Mouse (Mus musculus) embryo, embryonic 10 days (tissue): ENCODE data around the gene Casp9.
A peak's percentile ranks its signal among the peaks of the same experiment; 100 is the strongest.
"Not testable (repeated sequence)": the region's sequence is repeated elsewhere in the genome, so short reads cannot be mapped to it uniquely, and the experiment has no call there.

Experiments used
- DNase-seq: peaks from one replicate; pipeline ENCODE4 v3.0.0-alpha.2; 2015; ENCODE audit warnings: low spot score

Gene Casp9

DNA sequence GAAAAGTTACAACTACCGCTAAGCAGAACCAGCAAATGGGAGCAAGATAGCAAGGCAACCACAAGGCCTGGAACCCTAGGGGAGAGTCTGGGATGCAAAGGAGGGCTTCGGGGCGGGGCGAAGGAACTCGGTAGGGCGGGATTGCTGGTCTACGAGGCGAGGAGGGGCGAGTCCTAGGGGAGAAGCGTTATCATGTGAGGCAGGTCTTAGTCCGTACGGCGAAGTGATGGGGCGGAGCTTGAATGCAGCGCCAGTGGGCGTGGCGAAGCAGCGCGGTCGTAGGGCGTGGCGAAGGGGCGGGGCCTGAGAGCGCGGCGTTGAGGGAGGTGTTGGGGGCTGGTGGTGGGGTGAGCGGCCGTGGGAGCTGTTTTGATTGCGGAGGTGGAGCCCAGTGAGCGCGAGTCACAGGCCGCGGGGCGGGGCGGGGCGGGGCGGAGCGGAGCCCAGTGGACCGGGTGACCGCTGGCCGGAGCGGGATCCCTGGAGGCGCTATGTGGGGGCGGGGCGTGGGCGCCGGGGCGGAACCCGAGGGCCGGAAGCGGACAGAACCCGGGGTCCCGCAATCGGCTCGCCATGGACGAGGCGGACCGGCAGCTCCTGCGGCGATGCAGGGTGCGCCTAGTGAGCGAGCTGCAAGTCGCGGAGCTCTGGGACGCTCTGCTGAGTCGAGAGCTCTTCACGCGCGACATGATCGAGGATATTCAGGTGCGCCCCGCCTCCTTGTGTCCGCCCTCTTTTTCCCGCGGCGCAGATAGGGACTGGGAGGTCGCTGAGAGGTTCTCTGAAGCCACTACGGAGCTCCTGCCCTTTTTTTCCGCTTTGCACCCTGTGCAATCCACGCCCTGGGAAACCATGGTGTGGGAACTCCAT, at the start of gene Casp9:
Gene Casp9 (plus strand): TSS at position 331 of the 870 bp plus-strand sequence.
- peak; percentile 100 for DNase-seq

DNA sequence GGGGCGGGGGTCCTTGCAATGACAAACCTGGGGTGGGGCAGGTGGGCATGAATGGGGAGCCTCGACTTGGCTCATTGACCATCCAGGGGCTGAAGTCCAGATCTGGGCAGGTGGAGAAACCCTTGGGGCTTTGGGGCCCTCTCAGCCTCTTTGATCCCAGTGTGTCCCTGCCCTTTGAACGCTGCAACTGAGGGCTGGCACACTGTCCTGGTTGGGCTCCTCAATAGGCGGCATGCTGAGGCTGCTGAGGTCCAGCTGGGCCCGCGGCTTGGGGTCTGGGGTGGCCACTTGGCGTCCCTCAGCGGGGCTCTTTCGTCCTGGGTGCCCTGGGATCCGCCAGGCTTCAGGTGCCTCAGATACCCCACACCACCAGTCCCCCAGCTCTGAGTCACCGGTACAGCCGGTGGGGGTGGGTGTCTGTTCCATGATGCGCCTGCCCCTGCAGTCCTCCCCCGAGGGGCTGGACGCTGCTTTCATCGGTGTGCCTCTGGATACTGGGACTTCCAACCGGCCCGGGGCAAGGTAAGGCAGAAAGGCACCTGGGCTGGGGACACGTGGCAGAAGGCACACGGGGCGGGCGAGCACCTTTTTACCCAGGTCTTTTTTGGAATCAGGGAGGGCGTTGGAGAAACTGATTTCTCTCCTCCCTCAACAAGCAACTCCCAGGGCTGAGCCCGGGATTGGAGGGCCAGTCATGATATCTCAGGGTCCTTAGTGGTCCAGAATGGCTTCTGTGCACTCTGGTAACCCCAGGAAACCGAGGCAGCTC, 46.6 kb upstream of the Casp9 start, which contains the start of gene Agmat:
Gene Agmat (plus strand): TSS at position 95 of the 769 bp plus-strand sequence.
- no peak for DNase-seq

DNA sequence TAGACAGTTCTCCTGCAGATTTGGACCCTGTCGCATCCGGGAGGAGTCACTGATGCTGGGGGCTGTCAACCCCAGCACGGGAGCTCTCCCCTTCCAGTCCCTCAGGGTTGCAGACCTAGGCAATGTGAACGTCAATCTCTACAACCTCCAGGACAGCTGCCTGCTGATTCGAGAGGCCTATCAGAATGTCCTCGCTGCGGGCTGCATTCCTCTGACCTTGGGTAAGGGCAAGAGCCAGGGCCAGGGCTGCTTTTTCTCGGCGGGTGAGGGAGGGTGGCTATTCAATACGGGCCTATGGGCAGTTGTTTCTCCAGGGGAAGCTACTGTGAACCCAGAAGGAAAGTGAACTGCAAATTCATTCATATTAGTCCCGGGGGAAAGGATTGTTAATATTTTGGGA, 43.9 kb upstream of the Casp9 start:
- no peak for DNase-seq

GRCm38 (mm10) chr4:141750826-141751225, 42.6 kb upstream of the Casp9 start:
- DNase-seq: no peak

DNA sequence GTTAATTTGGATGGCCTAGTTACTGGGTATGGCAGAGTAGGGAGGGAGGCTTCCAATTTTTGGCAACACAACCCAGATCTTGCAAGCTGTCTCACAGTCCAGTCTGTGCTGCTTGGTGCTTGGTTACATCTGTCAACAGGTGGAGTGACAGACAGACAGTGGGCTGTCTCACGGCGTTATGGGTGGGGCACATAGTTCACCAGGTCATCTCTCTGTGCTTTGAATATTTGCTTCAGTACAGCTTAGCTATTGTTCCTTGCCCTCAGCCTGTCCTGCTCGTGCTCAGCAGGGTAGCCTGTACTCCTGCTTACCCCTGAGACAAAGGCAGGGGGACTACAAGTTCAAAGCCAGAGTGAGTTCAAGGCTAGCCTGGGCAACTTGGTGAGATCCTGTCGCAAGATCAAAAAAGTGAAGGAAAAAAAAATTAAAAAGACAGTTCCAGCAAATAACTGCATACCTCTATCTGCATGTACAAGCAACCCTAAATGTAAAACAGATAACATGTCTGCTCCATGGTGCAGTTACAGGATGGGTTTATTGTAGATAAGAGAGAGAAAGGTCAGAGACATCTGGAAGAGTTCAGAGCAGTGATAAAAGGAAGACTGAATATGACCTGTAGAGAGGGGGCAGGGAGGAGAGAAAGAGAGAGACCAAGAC, 41.9 kb upstream of the Casp9 start:
- no peak for DNase-seq

DNA sequence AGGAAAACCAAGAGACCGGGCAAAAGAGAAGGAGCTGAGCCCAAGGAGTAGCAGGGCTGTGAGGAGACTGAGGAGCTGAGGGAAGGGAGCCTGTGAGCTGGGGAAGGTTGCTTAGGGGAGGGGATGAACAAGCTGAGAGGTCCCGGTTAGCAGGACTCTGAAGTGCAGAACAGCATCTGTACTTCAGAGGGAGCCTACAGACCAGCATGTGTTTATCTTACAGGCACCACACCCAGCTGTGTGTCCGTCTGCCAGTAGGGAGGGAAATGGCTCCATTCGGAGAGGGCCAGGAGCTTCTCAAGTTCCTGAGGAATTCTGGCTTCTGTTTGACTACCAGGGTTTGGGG, 41.4 kb upstream of the Casp9 start:
- DNase-seq: peak; percentile 60

DNA sequence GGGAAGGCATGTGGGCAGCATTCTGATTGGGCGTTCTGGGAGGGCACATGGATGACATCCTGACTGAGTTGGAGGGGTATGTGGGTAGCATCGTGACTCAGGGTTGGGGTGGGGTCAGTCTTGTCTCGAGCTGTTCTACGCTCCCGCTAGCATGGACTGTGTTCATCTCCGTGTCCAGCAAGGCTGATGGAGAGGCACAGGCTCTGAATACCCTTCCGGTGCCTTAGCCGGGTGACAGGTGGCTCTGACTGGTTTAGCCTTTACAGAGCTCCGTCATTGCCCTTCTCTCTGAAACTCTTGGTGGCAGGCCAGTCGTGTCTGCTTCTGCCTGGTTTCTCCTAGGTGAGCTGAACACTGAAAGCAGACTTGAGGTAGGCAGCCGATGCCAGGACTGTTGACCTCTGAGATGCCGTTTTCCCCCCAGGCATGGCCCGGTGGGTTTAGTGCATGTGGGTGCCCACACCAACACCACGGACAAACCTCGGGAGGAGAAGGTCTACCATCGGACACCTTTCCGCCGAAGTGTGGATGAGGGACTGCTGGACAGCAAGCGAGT, 38.0 kb upstream of the Casp9 start:
- no peak for DNase-seq

DNA sequence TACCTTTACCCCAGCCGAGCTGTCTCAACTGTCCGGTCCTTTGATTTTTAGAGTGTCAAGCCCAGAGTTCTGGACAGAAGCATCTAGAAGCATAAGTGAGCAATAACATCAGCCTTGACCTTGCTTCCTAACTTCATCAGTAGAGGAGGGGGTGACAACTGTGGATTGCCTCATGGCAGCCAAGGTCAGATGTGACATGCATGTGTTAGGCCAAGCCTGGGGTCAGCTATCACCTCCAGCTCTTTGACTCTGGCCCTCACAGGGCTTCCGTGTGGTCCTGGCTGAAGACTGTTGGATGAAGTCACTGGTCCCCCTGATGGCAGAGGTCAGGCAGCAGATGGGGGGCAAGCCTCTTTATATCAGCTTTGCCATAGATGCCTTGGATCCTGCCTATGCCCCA, 36.3 kb upstream of the Casp9 start:
- no peak for DNase-seq

GRCm38 (mm10) chr4:141758874-141759542, 34.4 kb upstream of the Casp9 start:
- no peak for DNase-seq

DNA sequence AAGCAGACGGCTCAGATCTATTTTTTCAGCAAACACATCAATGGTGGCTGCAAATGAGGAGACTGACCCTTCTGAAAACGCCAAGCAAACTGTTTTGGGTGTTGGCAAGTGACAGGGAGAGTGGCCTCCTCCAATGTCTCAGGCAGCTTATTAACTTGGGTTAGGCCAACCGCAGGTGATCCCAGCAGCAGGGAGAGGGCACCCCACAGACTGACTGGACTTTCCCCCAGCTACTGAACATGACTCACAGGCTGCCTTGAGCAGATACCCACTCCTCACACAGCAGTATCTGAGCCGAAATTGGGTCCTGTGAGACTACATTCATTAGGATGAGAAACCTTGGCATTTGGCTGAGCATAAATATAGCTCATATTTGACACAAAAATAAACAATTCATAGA, 32.5 kb upstream of the Casp9 start:
- no peak for DNase-seq

- no peak for DNase-seq
Observed at GRCm38 (mm10) chr4:141762102-141762598, 31.3 kb upstream of the Casp9 start.

DNA sequence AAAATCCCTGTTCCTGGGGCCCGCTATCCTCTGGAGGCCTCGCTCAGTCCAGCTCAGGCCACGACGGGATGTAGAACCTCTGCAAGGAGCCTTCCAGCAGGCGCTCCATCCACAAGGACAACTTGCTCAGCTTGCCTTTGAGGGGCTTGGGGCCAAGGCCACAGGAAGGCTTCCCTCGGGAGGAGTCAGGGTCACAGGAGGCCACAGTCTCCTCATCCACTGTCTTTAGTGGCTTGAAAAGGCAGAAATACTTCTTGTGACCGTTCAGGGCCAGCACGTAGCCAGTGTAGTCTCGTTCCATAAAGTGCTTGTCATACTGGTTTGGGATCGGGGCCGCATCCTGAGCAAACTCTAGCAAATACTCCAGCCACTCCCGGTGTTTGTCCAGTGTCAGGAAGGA, 29.9 kb upstream of the Casp9 start:
- no peak for DNase-seq

DNA sequence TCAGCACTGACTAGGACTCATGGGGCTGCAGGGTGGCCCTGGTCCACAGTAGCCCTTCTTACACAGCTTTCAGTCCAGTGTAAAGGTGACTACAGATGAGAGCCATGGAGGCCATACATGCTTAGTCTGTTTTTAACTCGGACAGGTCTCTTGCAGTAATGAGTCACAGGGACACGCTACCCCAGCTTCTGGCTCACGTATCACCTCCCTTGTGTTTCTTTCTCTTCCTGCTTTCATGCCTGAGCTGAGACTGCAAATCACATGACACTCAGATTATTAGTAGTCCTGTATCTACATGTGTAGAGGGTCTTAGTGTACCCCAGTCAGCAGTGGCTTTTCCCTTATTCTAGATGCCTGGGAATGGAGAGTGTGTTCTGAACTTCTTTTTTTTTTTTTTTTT, 28.4 kb upstream of the Casp9 start:
- DNase-seq: no peak

GRCm38 (mm10) chr4:141766316-141766667, 27.1 kb upstream of the Casp9 start:
- no peak for DNase-seq

- no peak for DNase-seq
Observed at GRCm38 (mm10) chr4:141766668-141767352, 26.6 kb upstream of the Casp9 start.

DNA sequence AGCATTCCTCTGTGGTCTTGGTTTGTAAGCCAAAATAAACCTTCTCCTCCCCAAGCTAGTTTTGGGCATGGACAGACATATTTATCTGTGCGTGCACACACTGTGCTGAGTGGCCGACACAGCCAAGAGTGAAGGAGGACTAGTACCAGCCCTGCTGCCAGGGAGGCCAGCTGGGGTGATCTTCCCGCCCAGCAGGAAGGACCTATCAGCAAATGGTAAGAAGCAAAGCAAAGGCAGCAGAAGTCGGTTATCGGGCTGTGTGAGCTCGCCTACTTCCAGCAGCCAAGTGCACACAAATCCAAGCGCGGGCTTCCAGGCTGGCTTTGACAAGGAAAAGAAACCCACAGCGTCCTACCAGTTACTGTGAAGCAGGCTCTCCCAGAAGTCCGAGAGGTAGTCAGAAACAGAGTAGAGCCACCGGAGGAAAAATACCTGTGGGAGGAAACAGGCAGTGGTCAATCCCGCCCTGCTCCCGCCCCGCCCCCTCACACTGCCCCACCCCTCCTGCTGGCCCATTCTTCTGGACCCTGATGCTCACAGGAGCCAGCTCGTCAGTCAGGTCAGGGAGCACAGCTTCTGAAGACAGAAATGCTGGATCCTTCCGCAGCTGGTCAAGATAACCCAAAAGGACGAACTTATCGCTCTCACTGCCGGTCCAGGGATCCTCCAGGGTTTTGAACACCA, 25.9 kb upstream of the Casp9 start:
- DNase-seq: no peak

DNA sequence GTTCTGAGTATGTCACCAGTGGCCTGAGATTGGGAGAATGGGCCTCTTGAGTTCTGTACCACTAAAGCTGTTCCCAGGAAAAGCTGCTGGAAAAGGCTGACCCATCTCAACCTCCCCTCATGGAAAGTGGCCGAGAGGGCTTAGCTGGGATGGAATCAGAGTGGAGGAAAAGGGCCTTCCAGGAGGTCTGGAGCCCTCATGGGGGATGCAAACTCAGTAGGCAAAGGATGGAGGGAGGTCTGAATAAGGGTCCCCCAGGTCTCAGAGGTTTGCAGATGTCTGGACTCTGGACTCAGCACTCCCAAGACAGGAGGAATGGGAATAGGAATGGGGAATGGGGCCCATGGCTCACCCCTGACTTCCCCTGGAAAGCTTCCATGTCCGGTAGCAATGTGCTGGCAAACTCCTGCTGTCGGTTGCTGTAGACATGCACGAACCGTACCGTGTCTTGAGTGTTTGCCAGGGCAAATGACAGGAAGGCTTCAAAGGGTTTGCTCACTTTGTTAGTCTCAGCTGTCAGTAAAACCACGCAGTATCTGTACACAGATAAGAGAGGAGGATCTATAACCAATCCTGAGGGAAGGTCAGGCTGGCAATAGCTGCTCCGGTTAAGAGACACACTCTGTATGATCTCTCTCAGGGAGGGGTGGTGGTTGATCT, 23.8 kb upstream of the Casp9 start:
- DNase-seq: no peak

DNA sequence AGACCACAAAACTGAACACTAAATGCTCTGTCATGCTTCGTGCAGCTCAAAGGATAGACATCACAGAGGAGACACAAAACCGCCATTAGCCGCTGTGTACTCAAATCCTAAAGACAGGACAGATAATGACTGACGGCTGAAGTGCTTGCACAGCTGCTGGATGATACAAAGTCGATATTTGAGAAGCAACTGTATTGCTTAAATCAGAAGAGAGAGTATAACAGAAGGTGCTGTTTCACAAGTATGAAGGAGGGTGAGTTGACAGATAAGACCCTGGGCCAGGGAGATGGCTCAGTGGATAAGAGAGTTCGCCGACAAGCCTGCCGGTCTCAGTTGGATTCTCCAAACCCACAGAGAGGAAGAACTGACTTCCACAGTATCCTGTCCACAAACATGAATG, 21.6 kb upstream of the Casp9 start:
- no peak for DNase-seq

DNA sequence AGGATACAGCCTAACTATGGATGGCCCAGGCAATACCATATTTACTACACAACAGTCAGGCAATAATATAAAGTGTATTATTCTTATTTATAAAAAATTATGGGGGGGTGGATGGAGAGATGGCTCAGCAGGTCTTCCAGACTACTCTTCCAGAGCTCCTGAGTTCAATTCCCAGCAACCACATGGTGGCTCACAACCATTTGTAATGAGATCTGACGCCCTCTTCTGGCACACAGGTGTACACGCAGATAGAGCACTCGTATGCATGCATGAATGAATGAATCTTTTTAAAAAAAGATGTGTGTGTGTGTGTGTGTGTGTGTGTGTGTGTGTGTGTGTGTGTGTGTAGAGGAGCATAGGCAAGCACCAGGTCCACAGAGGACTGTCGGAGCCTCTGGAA, 20.4 kb upstream of the Casp9 start:
- not testable (repeated sequence) for DNase-seq

DNA sequence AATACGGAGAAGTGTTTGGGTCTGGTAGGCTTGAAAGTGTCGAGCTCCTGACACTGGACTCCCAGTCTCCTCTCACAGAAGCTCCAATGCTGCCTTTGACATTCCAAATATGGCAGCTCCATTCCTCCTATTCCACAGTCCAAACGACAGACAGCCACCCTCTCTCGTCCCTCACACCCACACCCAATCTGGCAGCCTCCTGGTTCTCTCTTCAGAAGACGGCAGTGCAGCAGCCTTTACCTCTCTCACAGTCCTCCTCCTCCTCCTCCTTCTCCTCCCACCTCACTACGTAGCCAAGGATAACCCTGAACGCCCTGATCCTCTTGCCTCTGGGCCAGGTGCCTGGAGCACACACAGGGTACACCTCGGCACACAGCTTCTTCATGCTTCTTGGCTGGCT, 13.6 kb upstream of the Casp9 start:
- no peak for DNase-seq
